Mouse (Mus musculus) heart, embryonic 13.5 days (tissue): ENCODE results near the gene Mecr. TPM values are rescaled to one million over a fixed set of nuclear protein-coding genes. Genes with fewer than 3 reads are reported as not detected.

Source experiments
- ATAC-seq: fragments of 200-750 bp; cut with Nextera tagmentation; 2 replicates; pipeline ENCODE4 v1.8.0; 2017; ENCODE audit warnings: moderate TSS enrichment; ENCODE audit not compliant: insufficient number of reproducible peaks, low FRiP score, low TSS enrichment; ENCODE audit errors: extremely low read depth
- H3K27ac ChIP-seq: fragments of 300-500 bp; sonication (generic); replicated peaks from 2 replicates; pipeline ENCODE4 v1.5.1; 2015; ENCODE audit warnings: moderate library complexity, mild to moderate bottlenecking, inconsistent platforms
- H3K27me3 ChIP-seq: fragments of 300-500 bp; sonication (generic); replicated peaks from 2 replicates; pipeline ENCODE4 v1.6.1; 2015; ENCODE audit warnings: mild to moderate bottlenecking, inconsistent platforms
- H3K36me3 ChIP-seq: fragments of 300-500 bp; sonication (generic); 2 replicates; pipeline ENCODE4 v1.6.1; 2015; ENCODE audit warnings: mild to moderate bottlenecking, inconsistent platforms
- H3K4me1 ChIP-seq: fragments of 300-500 bp; sonication (generic); 2 replicates; pipeline ENCODE4 v1.6.1; 2015; ENCODE audit warnings: inconsistent platforms
- H3K4me2 ChIP-seq: fragments of 300-500 bp; sonication (generic); 2 replicates; pipeline ENCODE4 v1.6.1; 2015; ENCODE audit warnings: inconsistent platforms, mild to moderate bottlenecking, moderate library complexity
- H3K4me3 ChIP-seq: fragments of 300-500 bp; sonication (generic); 2 replicates; pipeline ENCODE4 v1.5.1; 2015; ENCODE audit warnings: moderate library complexity, mild to moderate bottlenecking, inconsistent platforms
- H3K9ac ChIP-seq: fragments of 300-500 bp; sonication (generic); 2 replicates; pipeline ENCODE4 v1.6.1; 2015; ENCODE audit warnings: inconsistent platforms, mild to moderate bottlenecking, moderate library complexity
- H3K9me3 ChIP-seq: fragments of 300-500 bp; sonication (generic); 2 replicates; pipeline ENCODE4 v1.6.1; 2016; ENCODE audit warnings: inconsistent platforms
- WGBS: fragments of 180-500 bp; shearing (Covaris S2); methylation state at CpG from one replicate; pipeline ENCODE4 v1.1.7; 2015; ENCODE audit warnings: mixed read lengths; 5-methylcytosine and 5-hydroxymethylcytosine counted together
- polyA plus RNA-seq: library from polyadenylated mRNA; unstranded; fragments of >200 nt; fragmentation: Nextera tagmentation; extraction: Ambion mirVana; gene quantifications from 2 replicates; pipeline ENCODE4 v1.2.1, GENCODE M21; 2015

The Mecr gene
- polyA plus RNA-seq, 1 experiment from 2014 or later, result 42.0 TPM

- no peak overlapping the region for H3K4me2 ChIP-seq
- no peak overlapping the region for H3K27ac ChIP-seq
- no peaks in the 10 kb centered on the region for H3K9me3 ChIP-seq
- WGBS, result 91% methylated on average over 5 of the region's 5 CpGs
- no peaks in the 10 kb centered on the region for H3K27me3 ChIP-seq
- ATAC-seq, result no peak
- H3K4me1 ChIP-seq, result peaks cover 7% of the 10 kb centered on the region; the same call in 1 of the 2 replicates
- no peak overlapping the region for H3K4me3 ChIP-seq
- H3K9ac ChIP-seq, result no peak overlapping the region
- peaks cover 83% of the 10 kb centered on the region for H3K36me3 ChIP-seq
Measured at GRCm38 (mm10) chr4:131897109-131897508, 53.8 kb downstream of the Mecr start.

GRCm38 (mm10) chr4:131897787-131898186, 54.5 kb downstream of the Mecr start:
- WGBS, result 93% methylated on average over 8 of the region's 8 CpGs
- ATAC-seq, result no peak
- Histone ChIP-seq H3K4me3 (no peak overlapping the region), H3K9ac (no peak overlapping the region), H3K4me1 (peaks cover 7% of the 10 kb centered on the region; the same call in 1 of the 2 replicates), H3K27ac (no peak overlapping the region), H3K27me3 (no peaks in the 10 kb centered on the region), H3K36me3 (peaks cover 83% of the 10 kb centered on the region), H3K4me2 (no peak overlapping the region), H3K9me3 (no peaks in the 10 kb centered on the region)

- 84% methylated on average over 12 of the region's 12 CpGs for WGBS
- Histone ChIP-seq H3K4me3 (no peak overlapping the region), H3K4me1 (peaks cover 7% of the 10 kb centered on the region; the same call in 1 of the 2 replicates), H3K27me3 (no peaks in the 10 kb centered on the region), H3K9ac (no peak overlapping the region), H3K4me2 (no peak overlapping the region), H3K36me3 (peaks cover 81% of the 10 kb centered on the region), H3K27ac (peak overlapping the region; percentile 28), H3K9me3 (no peaks in the 10 kb centered on the region)
- no peak for ATAC-seq
Measured at GRCm38 (mm10) chr4:131898503-131899179, 55.4 kb downstream of the Mecr start.

- no peak overlapping the region for H3K9ac ChIP-seq
- ATAC-seq, result no peak
Measured at GRCm38 (mm10) chr4:131899180-131899554, 55.9 kb downstream of the Mecr start.

GRCm38 (mm10) chr4:131901090-131901489, 57.8 kb downstream of the Mecr start:
- no peak for ATAC-seq
- WGBS, result 91% methylated on average over 15 of the region's 15 CpGs
- H3K4me2 ChIP-seq, result no peak overlapping the region
- H3K4me1 ChIP-seq, result peaks cover 7% of the 10 kb centered on the region; the same call in 1 of the 2 replicates
- H3K36me3 ChIP-seq, result peaks cover 88% of the 10 kb centered on the region
- no peak overlapping the region for H3K27ac ChIP-seq
- H3K27me3 ChIP-seq, result no peaks in the 10 kb centered on the region
- no peaks in the 10 kb centered on the region for H3K9me3 ChIP-seq
- no peak overlapping the region for H3K4me3 ChIP-seq
- H3K9ac ChIP-seq, result no peak overlapping the region

More at GRCm38 (mm10) chr4:131899180-131899554, 55.9 kb downstream of the Mecr start:
- Histone ChIP-seq H3K27ac (peak overlapping the region; percentile 28; the same call in 1 of the 2 replicates), H3K36me3 (peaks cover 81% of the 10 kb centered on the region), H3K4me1 (peaks cover 7% of the 10 kb centered on the region; the same call in 1 of the 2 replicates), H3K27me3 (no peaks in the 10 kb centered on the region), H3K4me2 (no peak overlapping the region), H3K4me3 (no peak overlapping the region), H3K9me3 (no peaks in the 10 kb centered on the region)
- WGBS, result 59% methylated on average over 6 of the region's 6 CpGs

- Histone ChIP-seq H3K36me3 (peaks cover 67% of the 10 kb centered on the region), H3K9ac (no peak overlapping the region), H3K27me3 (no peaks in the 10 kb centered on the region), H3K9me3 (0 out of 2 replicates have a peak, but pooled peaks cover 7% of the 10 kb centered on the region), H3K27ac (no peak overlapping the region), H3K4me3 (no peak overlapping the region), H3K4me2 (no peak overlapping the region), H3K4me1 (0 out of 2 replicates have a peak, but pooled peaks cover 5% of the 10 kb centered on the region)
- ATAC-seq, result no peak
- 60% methylated on average over 8 of the region's 8 CpGs for WGBS
Measured at GRCm38 (mm10) chr4:131904478-131904877, 61.2 kb downstream of the Mecr start.

GRCm38 (mm10) chr4:131906423-131906822, 63.2 kb downstream of the Mecr start:
- Histone ChIP-seq H3K4me3 (no peak overlapping the region), H3K27ac (no peak overlapping the region), H3K9ac (no peak overlapping the region), H3K4me1 (peaks cover 17% of the 10 kb centered on the region), H3K36me3 (peaks cover 48% of the 10 kb centered on the region), H3K4me2 (no peak overlapping the region), H3K27me3 (no peaks in the 10 kb centered on the region), H3K9me3 (0 out of 2 replicates have a peak, but pooled peaks cover 7% of the 10 kb centered on the region)
- 56% methylated on average over 6 of the region's 6 CpGs for WGBS
- no peak for ATAC-seq

GRCm38 (mm10) chr4:131907912-131908311, 64.6 kb downstream of the Mecr start:
- H3K4me2 ChIP-seq, result no peak overlapping the region
- H3K9ac ChIP-seq, result no peak overlapping the region
- H3K36me3 ChIP-seq, result peaks cover 34% of the 10 kb centered on the region
- H3K27me3 ChIP-seq, result peaks cover 14% of the 10 kb centered on the region
- 0 out of 2 replicates have a peak, but pooled peaks cover 7% of the 10 kb centered on the region for H3K9me3 ChIP-seq
- no peak overlapping the region for H3K4me3 ChIP-seq
- 92% methylated on average over 3 of the region's 3 CpGs for WGBS
- no peak overlapping the region for H3K27ac ChIP-seq
- H3K4me1 ChIP-seq, result peaks cover 18% of the 10 kb centered on the region
- no peak for ATAC-seq

- Histone ChIP-seq H3K4me3 (peak overlapping the region; percentile 25), H3K27me3 (peaks cover 36% of the 10 kb centered on the region), H3K36me3 (peaks cover 10% of the 10 kb centered on the region), H3K9ac (peak overlapping the region; percentile 58), H3K4me2 (peak overlapping the region; percentile 62), H3K27ac (peak overlapping the region; percentile 42; the same call in 1 of the 2 replicates), H3K4me1 (peaks cover 41% of the 10 kb centered on the region), H3K9me3 (0 out of 2 replicates have a peak, but pooled peaks cover 7% of the 10 kb centered on the region)
- no peak for ATAC-seq
- 8% methylated on average over 20 of the region's 21 CpGs for WGBS
Measured at GRCm38 (mm10) chr4:131910237-131910994, 67.1 kb downstream of the Mecr start.

- no peak overlapping the region for H3K4me3 ChIP-seq
- 34% methylated on average over 5 of the region's 5 CpGs for WGBS
- H3K4me1 ChIP-seq, result peaks cover 48% of the 10 kb centered on the region
- H3K9me3 ChIP-seq, result 0 out of 2 replicates have a peak, but pooled peaks cover 7% of the 10 kb centered on the region
- H3K36me3 ChIP-seq, result no peaks in the 10 kb centered on the region; the same call in 1 of the 2 replicates
- no peak overlapping the region for H3K9ac ChIP-seq
- ATAC-seq, result no peak
- no peak overlapping the region for H3K4me2 ChIP-seq
- H3K27me3 ChIP-seq, result peaks cover 47% of the 10 kb centered on the region
- H3K27ac ChIP-seq, result no peak overlapping the region
Measured at GRCm38 (mm10) chr4:131911521-131911920, 68.3 kb downstream of the Mecr start.

GRCm38 (mm10) chr4:131913526-131913925, 70.3 kb downstream of the Mecr start:
- no peak overlapping the region for H3K27ac ChIP-seq
- peaks cover 55% of the 10 kb centered on the region for H3K27me3 ChIP-seq
- peaks cover 66% of the 10 kb centered on the region for H3K4me1 ChIP-seq
- H3K4me3 ChIP-seq, result no peak overlapping the region
- H3K9me3 ChIP-seq, result no peaks in the 10 kb centered on the region
- 55% methylated on average over 10 of the region's 10 CpGs for whole genome bisulfite sequencing
- H3K4me2 ChIP-seq, result no peak overlapping the region
- H3K36me3 ChIP-seq, result no peaks in the 10 kb centered on the region
- ATAC-seq, result no peak
- H3K9ac ChIP-seq, result peak overlapping the region; percentile 54; the same call in 1 of the 2 replicates
